Mouse (Mus musculus) liver, postnatal 0 days (tissue): ENCODE measurements around the gene Pacrg. TPM values are rescaled to one million over a fixed set of nuclear protein-coding genes. Genes with fewer than 3 reads are reported as not detected.
A peak's percentile ranks its signal among the peaks of the same experiment; 100 is the strongest.

Source experiments
- ATAC-seq: fragments of 200-750 bp; cut with Nextera tagmentation; 2 replicates; pipeline ENCODE4 v1.8.0; 2017; ENCODE audit warnings: mild to moderate bottlenecking, moderate library complexity
- DNase-seq: peaks from one replicate; pipeline ENCODE4 v3.0.0-alpha.2; 2016
- H3K27ac ChIP-seq: fragments of 300-500 bp; sonication (generic); 2 replicates; pipeline ENCODE4 v1.5.1; 2014; ENCODE audit warnings: antibody characterized with exemption, moderate library complexity, mild to moderate bottlenecking, low read depth
- H3K27me3 ChIP-seq: fragments of 300-500 bp; sonication (generic); 2 replicates; pipeline ENCODE4 v1.6.1; 2014; ENCODE audit warnings: low read length, control low read depth, mixed read lengths; ENCODE audit not compliant: insufficient read depth
- H3K36me3 ChIP-seq: fragments of 300-500 bp; sonication (generic); replicated peaks from 2 replicates; pipeline ENCODE4 v1.6.1; 2014; ENCODE audit warnings: mild to moderate bottlenecking, control low read depth, low read length, moderate library complexity, mixed read lengths; ENCODE audit not compliant: insufficient read depth
- H3K4me1 ChIP-seq: fragments of 300-500 bp; sonication (generic); 2 replicates; pipeline ENCODE4 v1.6.1; 2014; ENCODE audit warnings: antibody characterized with exemption, mild to moderate bottlenecking, control low read depth; ENCODE audit not compliant: insufficient read depth
- H3K4me2 ChIP-seq: fragments of 300-500 bp; sonication (generic); 2 replicates; pipeline ENCODE4 v1.6.1; 2014; ENCODE audit warnings: low read depth, mild to moderate bottlenecking, low read length, moderate library complexity, mixed read lengths
- H3K4me3 ChIP-seq: fragments of 300-500 bp; sonication (generic); 2 replicates; pipeline ENCODE4 v1.5.1; 2014; ENCODE audit warnings: low read depth, low read length
- H3K9ac ChIP-seq: fragments of 300-500 bp; sonication (generic); replicated peaks from 2 replicates; pipeline ENCODE4 v1.6.1; 2014; ENCODE audit warnings: mild to moderate bottlenecking, moderate library complexity
- H3K9me3 ChIP-seq: fragments of 300-500 bp; sonication (generic); 2 replicates; pipeline ENCODE4 v1.6.1; 2016; ENCODE audit warnings: mild to moderate bottlenecking, control low read depth, low read length, mixed read lengths
- CTCF ChIP-seq: sonication (generic); IDR thresholded peaks from 2 replicates; pipeline ENCODE4 v1.5.1; 2016; ENCODE audit warnings: antibody characterized with exemption, low read depth
- EP300 ChIP-seq: IDR thresholded peaks from 2 replicates; pipeline ENCODE4 v1.6.1; 2016; ENCODE audit warnings: antibody characterized with exemption, low read depth, mild to moderate bottlenecking
- WGBS: fragments of 180-500 bp; shearing (Covaris S2); extraction: QIAGEN DNeasy Blood & Tissue Kit; methylation state at CpG from one replicate; pipeline ENCODE4 v1.1.7; 2014; ENCODE audit not compliant: insufficient replicate concordance; 5-methylcytosine and 5-hydroxymethylcytosine counted together
- polyA plus RNA-seq: library from polyadenylated mRNA; unstranded; fragments of >200 nt; fragmentation: Nextera tagmentation; extraction: Ambion mirVana; gene quantifications from 2 replicates; pipeline ENCODE4 v1.2.1, GENCODE M21; 2015

The Pacrg gene
- polyA plus RNA-seq, 1 experiment from 2014 or later: not detected

DNA sequence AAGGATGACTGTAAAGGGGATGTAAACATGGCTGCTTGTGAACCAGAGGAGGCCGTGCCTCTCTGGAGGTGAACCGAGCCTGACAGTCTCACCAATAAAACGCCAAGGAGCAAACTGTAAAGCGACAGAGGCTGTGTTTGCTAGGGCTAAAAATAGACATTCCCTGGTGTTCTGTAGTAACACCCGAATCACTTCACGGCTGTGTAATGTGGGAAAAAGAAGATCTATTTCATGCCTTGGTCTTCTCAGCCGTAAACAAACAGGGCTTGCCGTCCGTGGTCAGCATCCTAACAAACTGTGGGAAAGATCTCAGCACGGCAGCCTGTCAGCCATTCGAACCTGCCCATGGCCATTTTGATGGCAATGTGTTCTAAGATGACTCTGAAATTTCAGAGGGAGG lies 442.8 kb downstream of the Pacrg start:
- Histone ChIP-seq H3K4me3 (no peak overlapping the region), H3K4me1 (peaks cover 6% of the 10 kb centered on the region; the same call in 1 of the 2 replicates), H3K36me3 (no peaks in the 10 kb centered on the region), H3K4me2 (no peak overlapping the region), H3K9me3 (no peaks in the 10 kb centered on the region), H3K27ac (no peak overlapping the region), H3K27me3 (no peaks in the 10 kb centered on the region), H3K9ac (no peak overlapping the region)
- no peak for DNase-seq
- TF ChIP-seq EP300: no peak
- TF ChIP-seq CTCF: no peak
- 60% methylated on average over 11 of the region's 11 CpGs for WGBS
- ATAC-seq: no peak

- H3K4me1 ChIP-seq: peaks cover 6% of the 10 kb centered on the region; the same call in 1 of the 2 replicates
- H3K36me3 ChIP-seq: no peaks in the 10 kb centered on the region
- 76% methylated on average over 6 of the region's 6 CpGs for WGBS
- no peak overlapping the region for H3K27ac ChIP-seq
- ATAC-seq: no peak
- no peak overlapping the region for H3K4me2 ChIP-seq
- H3K9me3 ChIP-seq: no peaks in the 10 kb centered on the region
- H3K4me3 ChIP-seq: no peak overlapping the region
- H3K9ac ChIP-seq: no peak overlapping the region
- TF ChIP-seq CTCF: no peak
- no peak for TF ChIP-seq EP300
- no peaks in the 10 kb centered on the region for H3K27me3 ChIP-seq
- no peak for DNase-seq
Measured at GRCm38 (mm10) chr17:10396863-10397262, 443.2 kb downstream of the Pacrg start.

- Histone ChIP-seq H3K36me3 (no peaks in the 10 kb centered on the region), H3K9ac (no peak overlapping the region), H3K27ac (no peak overlapping the region), H3K4me1 (peaks cover 6% of the 10 kb centered on the region; the same call in 1 of the 2 replicates), H3K4me2 (no peak overlapping the region), H3K27me3 (no peaks in the 10 kb centered on the region), H3K9me3 (no peaks in the 10 kb centered on the region), H3K4me3 (no peak overlapping the region)
- ATAC-seq (no peak), DNase-seq (no peak)
- WGBS: 69% methylated on average over 8 of the region's 8 CpGs
- no peak for TF ChIP-seq CTCF
- no peak for TF ChIP-seq EP300
Measured at GRCm38 (mm10) chr17:10394855-10395254, 445.3 kb downstream of the Pacrg start.

DNA sequence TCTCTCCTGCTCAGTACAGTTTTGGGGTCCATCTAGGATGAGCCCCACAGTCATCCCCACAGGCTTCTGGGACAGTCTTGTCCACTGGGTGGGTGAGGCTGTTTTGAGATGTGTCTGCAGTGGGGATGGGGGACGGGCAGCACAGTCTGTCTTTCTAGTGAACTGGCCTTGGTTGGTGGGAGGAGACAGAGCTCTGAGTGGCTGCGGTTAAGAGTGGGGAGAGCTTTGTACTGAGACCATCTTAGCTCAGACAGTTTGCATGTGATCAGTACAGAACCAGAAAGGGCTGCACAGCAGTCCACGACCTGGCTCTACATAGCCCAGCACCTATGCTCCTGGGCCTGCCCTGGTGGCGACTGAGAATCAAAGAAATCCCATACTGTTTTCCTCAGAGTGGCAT lies 446.3 kb downstream of the Pacrg start:
- ATAC-seq: no peak
- peaks cover 6% of the 10 kb centered on the region; the same call in 1 of the 2 replicates for H3K4me1 ChIP-seq
- no peak overlapping the region for H3K4me3 ChIP-seq
- H3K27ac ChIP-seq: no peak overlapping the region
- DNase-seq: no peak
- H3K36me3 ChIP-seq: no peaks in the 10 kb centered on the region
- WGBS: 64% methylated on average over 4 of the region's 4 CpGs
- no peaks in the 10 kb centered on the region for H3K27me3 ChIP-seq
- TF ChIP-seq CTCF (no peak), EP300 (no peak)
- no peak overlapping the region for H3K9ac ChIP-seq
- H3K4me2 ChIP-seq: no peak overlapping the region
- no peaks in the 10 kb centered on the region for H3K9me3 ChIP-seq

DNA sequence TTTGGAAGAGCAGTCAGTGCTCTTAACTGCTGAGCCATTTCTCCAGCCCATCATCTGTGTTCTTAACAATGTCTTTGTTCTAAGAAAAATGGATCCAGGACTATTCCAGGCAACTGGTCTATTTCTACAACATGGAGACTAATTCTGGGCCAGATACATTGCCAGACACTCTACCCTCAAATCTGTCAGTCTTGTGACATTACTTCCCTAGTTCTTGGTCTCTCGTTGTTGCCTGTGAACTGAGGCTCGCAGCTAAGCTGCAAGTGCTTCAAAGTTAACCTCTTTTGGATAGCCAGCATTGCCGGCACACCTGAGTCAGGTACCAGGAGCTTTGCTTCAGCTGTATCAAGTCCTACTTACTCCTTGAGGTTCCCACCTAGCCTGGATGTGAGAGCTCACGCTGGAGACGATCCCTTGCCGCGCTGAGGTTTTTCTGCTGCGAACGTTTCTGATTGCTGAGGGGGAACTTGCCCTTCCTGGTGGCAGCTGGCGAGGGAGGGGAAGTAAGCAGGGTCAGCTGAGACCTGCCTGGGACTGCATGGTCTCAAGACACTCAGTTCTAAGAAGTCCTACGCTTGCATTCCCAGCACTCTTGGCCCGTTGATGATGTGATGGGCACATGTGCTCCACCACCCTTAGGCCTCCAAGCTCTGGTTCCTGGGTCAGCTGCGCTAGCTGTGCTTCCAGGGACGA lies 447.6 kb downstream of the Pacrg start:
- H3K4me1 ChIP-seq: no peaks in the 10 kb centered on the region
- no peaks in the 10 kb centered on the region for H3K27me3 ChIP-seq
- TF ChIP-seq EP300 (no peak), CTCF (no peak)
- ATAC-seq (peak; percentile 56), DNase-seq (peak; percentile 33)
- H3K4me2 ChIP-seq: peak overlapping the region; percentile 45; the same call in 1 of the 2 replicates
- no peaks in the 10 kb centered on the region for H3K9me3 ChIP-seq
- 37% methylated on average over 14 of the region's 14 CpGs for WGBS
- H3K4me3 ChIP-seq: no peak overlapping the region
- no peak overlapping the region for H3K9ac ChIP-seq
- peak overlapping the region; percentile 57; the same call in 1 of the 2 replicates for H3K27ac ChIP-seq
- no peaks in the 10 kb centered on the region for H3K36me3 ChIP-seq

GRCm38 (mm10) chr17:10390232-10391172 lies 449.6 kb downstream of the Pacrg start:
- WGBS: 55% methylated on average over 19 of the region's 19 CpGs
- no peak for DNase-seq
- ATAC-seq: peak; percentile 70
- Histone ChIP-seq H3K4me3 (no peak overlapping the region), H3K9ac (no peak overlapping the region), H3K27me3 (no peaks in the 10 kb centered on the region), H3K36me3 (no peaks in the 10 kb centered on the region), H3K4me2 (no peak overlapping the region), H3K27ac (peak overlapping the region; percentile 71), H3K4me1 (no peaks in the 10 kb centered on the region), H3K9me3 (no peaks in the 10 kb centered on the region)
- TF ChIP-seq EP300: peak; percentile 57; the same call in 1 of the 2 replicates
- no peak for TF ChIP-seq CTCF
